Mouse (Mus musculus) liver, adult 2 months (tissue): Measurements from ENCODE around the gene 1700037H04Rik. TPM values are rescaled to one million over a fixed set of nuclear protein-coding genes. Genes with fewer than 3 reads are reported as not detected.

Source experiments
- DNase-seq: peaks from one replicate; pipeline ENCODE4 v3.0.0-alpha.2; 2011; ENCODE audit warnings: low read depth, low spot score; ENCODE audit errors: extremely low read depth
- H3K27ac ChIP-seq: fragments of 200-500 bp; replicated peaks from 2 replicates; pipeline ENCODE4 v1.5.1; 2012; ENCODE audit warnings: low read depth, mild to moderate bottlenecking, control low read depth, inconsistent platforms, low read length; ENCODE audit not compliant: insufficient read depth
- H3K27me3 ChIP-seq: fragments of 200-500 bp; 2 replicates; pipeline ENCODE4 v1.6.1; 2012; ENCODE audit warnings: mild to moderate bottlenecking, moderate library complexity, low read length, inconsistent platforms; ENCODE audit not compliant: control insufficient read depth, insufficient read depth
- H3K36me3 ChIP-seq: fragments of 200-500 bp; 2 replicates; pipeline ENCODE4 v1.6.1; 2012; ENCODE audit warnings: low read length, inconsistent platforms; ENCODE audit not compliant: control insufficient read depth, insufficient read depth
- H3K4me1 ChIP-seq: fragments of 200-500 bp; 2 replicates; pipeline ENCODE4 v1.6.1; 2011; ENCODE audit warnings: low read length; ENCODE audit not compliant: control insufficient read depth, insufficient read depth
- H3K4me3 ChIP-seq: fragments of 200-500 bp; 2 replicates; pipeline ENCODE4 v1.5.1; 2011; ENCODE audit warnings: low read depth, mild to moderate bottlenecking, control low read depth, low read length, moderate library complexity; ENCODE audit not compliant: insufficient read depth
- H3K79me2 ChIP-seq: fragments of 200-500 bp; 2 replicates; pipeline ENCODE4 v1.6.1; 2012; ENCODE audit warnings: inconsistent platforms, mild to moderate bottlenecking, low read length, moderate library complexity; ENCODE audit not compliant: control insufficient read depth, insufficient read depth
- H3K9ac ChIP-seq: fragments of 200-500 bp; 2 replicates; pipeline ENCODE4 v1.6.1; 2012; ENCODE audit warnings: low read depth, mild to moderate bottlenecking, control low read depth, inconsistent platforms, low read length
- CTCF ChIP-seq: fragments of 200-500 bp; IDR thresholded peaks from 2 replicates; pipeline ENCODE4 v1.5.1; 2011; ENCODE audit warnings: low read depth, low read length, control low read depth
- POLR2A ChIP-seq: fragments of 200-500 bp; IDR thresholded peaks from 2 replicates; pipeline ENCODE4 v1.6.1; 2011; ENCODE audit warnings: low read length, control low read depth; ENCODE audit not compliant: insufficient read depth; ENCODE audit errors: extremely low read depth
- WGBS: fragments of 180-500 bp; shearing (Covaris S2); methylation state at CpG from one replicate; pipeline ENCODE4 v1.1.7; 2018; 5-methylcytosine and 5-hydroxymethylcytosine counted together
- polyA plus RNA-seq: library from polyadenylated mRNA; depleted of rRNA; stranded (reverse); fragments of >200 nt; gene quantifications from 2 replicates; pipeline ENCODE4 v1.2.3, GENCODE M21; 2012; rRNA removed
- total RNA-seq: library from RNA; depleted of rRNA; stranded (reverse); fragments of >200 nt; gene quantifications from 2 replicates; pipeline ENCODE4 v1.2.3, GENCODE M21; 2014; rRNA removed

Gene 1700037H04Rik
- total RNA-seq (3.4 and 3.6 TPM in 2 replicates), polyA plus RNA-seq (16.6 and 20.3 TPM in 2 replicates)

DNA sequence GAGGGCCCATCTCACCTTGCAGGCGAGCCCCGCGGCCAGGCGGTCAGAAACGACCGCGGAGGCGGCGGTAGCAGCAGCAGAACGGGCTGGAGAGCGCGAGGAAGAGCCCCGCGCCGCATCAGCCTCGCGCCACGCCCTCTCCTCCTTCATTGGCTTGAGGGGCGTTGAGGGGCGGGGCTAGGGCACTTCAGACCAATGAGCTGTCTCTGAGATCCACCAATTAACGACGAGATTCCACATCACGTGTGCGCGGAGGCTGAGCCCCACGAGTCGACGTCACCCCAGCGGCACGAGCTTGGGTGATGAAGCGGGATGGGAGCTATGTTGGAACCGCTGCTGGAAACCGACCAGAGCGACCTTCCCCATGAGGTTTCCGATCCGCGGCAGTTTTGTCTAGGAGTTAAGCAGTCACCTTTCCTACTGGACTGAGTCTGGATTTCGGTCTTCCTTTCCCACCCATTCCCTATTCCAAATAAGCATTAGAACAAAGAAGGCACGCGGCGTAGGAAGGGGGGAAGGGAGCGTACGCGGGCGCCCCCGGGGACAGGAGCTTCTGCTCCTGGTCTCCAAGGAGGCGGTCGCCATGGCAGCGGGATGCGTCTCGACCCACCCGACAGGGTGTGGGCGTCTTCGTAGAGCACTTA lies at the start of gene 1700037H04Rik:
Gene 1700037H04Rik (minus strand): TSS at position 144 of the 644 bp plus-strand sequence.
- Histone ChIP-seq H3K9ac (peak within 1 kb of the TSS; percentile 76), H3K27ac (peak within 1 kb of the TSS; percentile 80), H3K4me1 (peaks cover 9% of the 10 kb centered on the region; the same call in 1 of the 2 replicates), H3K27me3 (no peaks in the 10 kb centered on the region), H3K4me3 (peak within 1 kb of the TSS; percentile 69), H3K79me2 (no peaks in the 10 kb centered on the region), H3K36me3 (no peaks in the 10 kb centered on the region)
- TF ChIP-seq POLR2A (peak; percentile 89), CTCF (0 out of 2 replicates have a peak, but pooled peaks have one; percentile 1)
- WGBS: under 1% methylated on average over 54 of the region's 54 CpGs
- peak; percentile 94 for DNase-seq

DNA sequence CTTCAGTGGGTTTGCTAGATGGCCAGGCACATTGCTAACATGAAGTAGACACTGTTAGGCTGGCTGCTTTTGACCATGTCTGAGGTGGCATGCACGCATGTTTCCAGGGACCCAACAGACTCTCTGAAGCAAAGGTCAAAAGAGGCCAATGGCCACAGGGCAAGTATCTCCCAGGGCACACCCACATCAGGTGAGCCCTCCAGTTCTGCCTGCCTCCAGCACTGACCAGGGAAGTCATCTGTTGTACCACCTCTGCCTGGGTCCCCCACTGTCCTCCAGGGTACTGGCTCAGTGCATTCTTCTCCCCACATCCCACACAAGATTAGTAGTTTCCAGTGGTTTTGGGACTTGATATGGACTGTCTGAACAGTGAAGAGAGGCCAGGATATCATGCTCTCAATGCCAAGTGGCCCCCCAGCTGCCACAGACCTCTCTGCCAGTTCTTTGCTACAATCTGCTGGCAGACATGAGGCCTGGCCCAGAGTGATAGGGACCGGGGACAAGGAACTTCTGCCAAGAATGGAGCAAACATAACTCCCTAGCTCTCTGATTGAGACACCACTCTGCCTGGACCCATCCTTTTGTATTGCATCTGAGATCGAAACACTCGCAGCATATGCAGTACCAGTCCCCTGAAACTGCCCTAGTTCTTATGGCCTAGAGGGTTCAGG lies 49.4 kb upstream of the 1700037H04Rik start:
- no peaks in the 10 kb centered on the region for H3K27me3 ChIP-seq
- 18% methylated on average over 4 of the region's 4 CpGs for WGBS
- no peak overlapping the region for H3K4me3 ChIP-seq
- peaks cover 2% of the 10 kb centered on the region; the same call in 1 of the 2 replicates for H3K36me3 ChIP-seq
- H3K79me2 ChIP-seq: peaks cover 9% of the 10 kb centered on the region; the same call in 1 of the 2 replicates
- H3K27ac ChIP-seq: peak overlapping the region; percentile 96
- peak overlapping the region; percentile 12; the same call in 1 of the 2 replicates for H3K9ac ChIP-seq
- peak; percentile 66 for DNase-seq
- H3K4me1 ChIP-seq: peaks cover 6% of the 10 kb centered on the region
- TF ChIP-seq CTCF: no peak
- no peak for TF ChIP-seq POLR2A

DNA sequence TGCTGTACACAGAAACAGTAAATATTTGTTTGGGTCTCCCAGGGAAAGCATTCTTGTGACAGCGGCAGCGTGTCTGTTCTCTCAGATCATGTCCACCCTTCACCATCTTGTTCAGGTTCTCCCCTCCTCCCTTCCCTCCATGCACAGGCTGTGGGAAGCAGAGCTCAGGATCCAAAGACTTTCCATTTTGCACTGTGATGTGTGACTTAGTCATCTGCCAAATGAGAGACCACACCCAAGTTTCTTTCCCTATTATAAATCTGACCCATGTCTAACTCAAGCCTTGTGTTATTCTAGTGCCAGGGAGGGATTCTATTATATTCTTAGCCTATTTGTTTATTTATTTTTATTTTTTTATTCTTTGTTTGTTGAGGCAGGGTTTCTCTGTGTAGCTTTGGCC lies 48.5 kb upstream of the 1700037H04Rik start:
- 95% methylated on average over 2 of the region's 2 CpGs for WGBS
- Histone ChIP-seq H3K4me3 (no peak overlapping the region), H3K79me2 (peaks cover 9% of the 10 kb centered on the region; the same call in 1 of the 2 replicates), H3K36me3 (peaks cover 2% of the 10 kb centered on the region; the same call in 1 of the 2 replicates), H3K27ac (no peak overlapping the region), H3K9ac (no peak overlapping the region), H3K4me1 (peaks cover 6% of the 10 kb centered on the region), H3K27me3 (no peaks in the 10 kb centered on the region)
- no peak for DNase-seq
- TF ChIP-seq POLR2A: no peak
- no peak for TF ChIP-seq CTCF

DNA sequence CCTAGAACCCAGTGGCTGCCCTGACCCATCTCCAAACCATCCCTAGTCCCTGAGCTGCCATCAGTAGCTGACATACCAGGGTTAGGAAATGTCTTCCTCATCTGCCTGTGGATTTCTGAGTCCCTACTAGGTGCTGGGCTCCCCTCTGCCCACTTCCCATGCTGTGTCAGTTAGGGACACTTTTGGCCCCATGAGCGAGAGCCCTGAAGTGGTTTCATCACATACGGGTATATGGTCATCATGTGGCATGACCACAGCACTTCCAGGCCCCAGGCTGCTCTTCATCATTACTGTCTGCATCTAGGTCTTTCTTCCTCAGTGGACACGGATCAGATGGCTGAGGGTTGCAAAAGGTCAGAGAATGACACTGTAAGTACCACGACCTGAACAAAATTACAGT lies 46.9 kb upstream of the 1700037H04Rik start, which contains the start of gene Ap5s1:
Gene Ap5s1 (plus strand): TSS at position 301 of the 400 bp plus-strand sequence.
- Histone ChIP-seq H3K27ac (no peak within 1 kb of the TSS), H3K9ac (no peak within 1 kb of the TSS), H3K36me3 (no peaks in the 10 kb centered on the region), H3K4me3 (no peak within 1 kb of the TSS), H3K79me2 (peaks cover under 1% of the 10 kb centered on the region; the same call in 1 of the 2 replicates), H3K4me1 (peaks cover 4% of the 10 kb centered on the region), H3K27me3 (no peaks in the 10 kb centered on the region)
- DNase-seq: no peak
- TF ChIP-seq CTCF (no peak), POLR2A (no peak)
- 83% methylated on average over 4 of the region's 4 CpGs for WGBS

DNA sequence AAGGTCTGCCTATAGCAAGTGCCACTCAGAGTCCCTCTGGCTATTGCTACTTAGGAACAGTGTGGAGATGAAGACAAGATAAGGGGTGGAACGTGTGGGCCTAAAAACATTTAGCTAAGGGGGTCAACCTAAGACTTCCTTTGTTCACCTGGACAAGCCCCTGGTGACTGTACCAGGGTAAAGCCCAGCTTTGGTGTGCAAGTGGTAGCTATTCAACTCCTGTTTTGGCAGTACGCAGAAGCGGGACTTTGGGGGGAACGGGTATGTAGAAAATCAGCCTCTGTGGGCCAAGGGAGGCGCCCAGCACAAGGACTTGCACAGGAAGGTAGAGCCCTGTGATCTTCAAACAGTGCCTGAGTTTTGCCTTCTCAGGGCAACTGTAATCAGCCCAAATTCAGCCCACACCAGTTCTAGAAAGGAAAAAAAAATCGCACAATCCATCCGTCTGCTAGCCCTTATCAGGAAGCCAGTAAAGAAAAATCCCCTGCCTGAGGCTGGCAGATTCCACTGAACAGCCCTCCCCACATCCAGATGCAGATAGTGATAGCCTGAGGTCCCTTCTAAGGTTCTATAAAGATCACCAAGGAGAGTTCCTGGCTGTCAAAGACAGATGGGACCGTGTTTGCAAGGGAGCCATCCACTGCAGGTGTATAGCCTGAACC lies 45.8 kb upstream of the 1700037H04Rik start:
- WGBS: 86% methylated on average over 8 of the region's 8 CpGs
- Histone ChIP-seq H3K4me1 (peaks cover 3% of the 10 kb centered on the region), H3K27ac (no peak overlapping the region), H3K79me2 (no peaks in the 10 kb centered on the region), H3K36me3 (no peaks in the 10 kb centered on the region), H3K4me3 (no peak overlapping the region), H3K27me3 (no peaks in the 10 kb centered on the region), H3K9ac (no peak overlapping the region)
- TF ChIP-seq CTCF: no peak
- no peak for TF ChIP-seq POLR2A
- DNase-seq: no peak
